In genomic region chr2:124821366-124821765, GRCm38 (mm10) we compare ENCODE assay signal across 24 mouse cellular contexts.
A peak's percentile ranks its signal among the peaks of the same experiment; 100 is the strongest.
DNase-seq lines count a peak whose midpoint lies in the region; ATAC-seq lines count a peak whose summit lies in the region.
"Had no signal": no experiment of that assay in that cellular context is flagged by ENCODE, and none has a peak within 500 bp of the region (broad histone marks: within the 10 kb centered on the region; RNA-seq: fewer than 3 reads in every experiment).

No protein-coding gene starts in this region.

- H3K4me1 ChIP-seq in heart, embryonic 12.5 days (replicated peaks), result 0 out of 2 replicates have a peak, but pooled peaks cover 7% of the 10 kb centered on the region
- H3K4me1 ChIP-seq in neural tube, embryonic 12.5 days, result no peaks in the 10 kb centered on the region
- H3K4me1 ChIP-seq: embryonic facial prominence, embryonic 15.5 days; forebrain, embryonic 10.5 days; forebrain, embryonic 12.5 days had no signal

- H3K4me3 ChIP-seq in heart, embryonic 12.5 days, result no peak overlapping the region
- H3K4me3 ChIP-seq in neural tube, embryonic 12.5 days, result no peak overlapping the region
- H3K4me3 ChIP-seq: embryonic facial prominence, embryonic 13.5 days; embryonic facial prominence, embryonic 15.5 days; erythroblast, embryonic 14.5 days; forebrain, embryonic 10.5 days; forebrain, embryonic 12.5 days had no signal

- DNase-seq in cerebellum, postnatal 10 days, result peak; percentile 40 to 55
- DNase-seq in cerebellum, postnatal 36 days, result no peak
- DNase-seq in heart, adult 11 months, result peak; percentile 65
- no peak for DNase-seq in neural tube, embryonic 10.5 days (ENCODE audit: extremely low spot score, low spot score)
- DNase-seq in frontal cortex, postnatal 25 days (ENCODE audit: low spot score in 2 of 2), result no peak
- DNase-seq: adrenal gland, adult 2 months; adrenal gland, postnatal 14 days; adrenal gland, postnatal 36 days; B cell, adult 2 months; cerebellum, adult 11 months; cerebellum, adult 9-10 months; embryo, embryonic 11 days had no signal

- no peaks in the 10 kb centered on the region for H3K27me3 ChIP-seq in heart, embryonic 12.5 days (replicated peaks)
- no peaks in the 10 kb centered on the region for H3K27me3 ChIP-seq in neural tube, embryonic 12.5 days (replicated peaks)
- H3K27me3 ChIP-seq: CH12.LX; embryonic facial prominence, embryonic 13.5 days; embryonic facial prominence, embryonic 15.5 days; forebrain, embryonic 12.5 days; Patski had no signal

- no peak overlapping the region for H3K4me2 ChIP-seq in heart, embryonic 12.5 days
- no peak overlapping the region for H3K4me2 ChIP-seq in neural tube, embryonic 12.5 days (replicated peaks)
- H3K4me2 ChIP-seq: embryonic facial prominence, embryonic 13.5 days; embryonic facial prominence, embryonic 15.5 days; forebrain, embryonic 12.5 days had no signal

- H3K27ac ChIP-seq in heart, embryonic 12.5 days (ENCODE audit: poor library complexity, severe bottlenecking), result no peak overlapping the region
- no peak overlapping the region for H3K27ac ChIP-seq in neural tube, embryonic 12.5 days
- H3K27ac ChIP-seq: embryonic facial prominence, embryonic 13.5 days; embryonic facial prominence, embryonic 15.5 days; forebrain, embryonic 10.5 days; forebrain, embryonic 12.5 days had no signal

- no peaks in the 10 kb centered on the region for H3K9me3 ChIP-seq in heart, embryonic 12.5 days (replicated peaks)
- no peaks in the 10 kb centered on the region for H3K9me3 ChIP-seq in neural tube, embryonic 12.5 days
- H3K9me3 ChIP-seq: embryonic facial prominence, embryonic 13.5 days; embryonic facial prominence, embryonic 15.5 days; forebrain, embryonic 10.5 days; forebrain, embryonic 12.5 days had no signal

- no peaks in the 10 kb centered on the region for H3K36me3 ChIP-seq in heart, embryonic 12.5 days
- H3K36me3 ChIP-seq in neural tube, embryonic 12.5 days, result no peaks in the 10 kb centered on the region
- H3K36me3 ChIP-seq: embryonic facial prominence, embryonic 13.5 days; embryonic facial prominence, embryonic 15.5 days; forebrain, embryonic 10.5 days; forebrain, embryonic 12.5 days; G1E had no signal

- no peak for ATAC-seq in heart, embryonic 12.5 days (ENCODE audit: insufficient number of reproducible peaks, low FRiP score)
- ATAC-seq in neural tube, embryonic 12.5 days (ENCODE audit: low FRiP score, low read depth), result 0 out of 2 replicates have a peak, but pooled peaks have one; percentile 13
- ATAC-seq: activated CD4-positive, CD25-positive, alpha-beta regulatory T cell, adult 4 months; CD4-positive, CD25-positive, alpha-beta regulatory T cell, adult 4 months; Patski had no signal

- WGBS in heart, embryonic 12.5 days, result 87% methylated on average over 4 of the region's 4 CpGs
- 77% methylated on average over 4 of the region's 4 CpGs for WGBS in neural tube, embryonic 12.5 days

- no peak overlapping the region for H3K9ac ChIP-seq in heart, embryonic 12.5 days
- no peak overlapping the region for H3K9ac ChIP-seq in neural tube, embryonic 12.5 days
- H3K9ac ChIP-seq: embryonic facial prominence, embryonic 13.5 days; embryonic facial prominence, embryonic 15.5 days; forebrain, embryonic 12.5 days had no signal

Comparison
In these comparisons a context has a peak if more than half of its experiments do, and no peak if none do; other contexts are left out.
1. DNase-seq: peak in cerebellum, postnatal 10 days (2 of 2) and heart, adult 11 months (single experiment); none in cerebellum, postnatal 36 days (0 of 2), neural tube, embryonic 10.5 days (single experiment) and frontal cortex, postnatal 25 days (0 of 2).